Mouse (Mus musculus) bone marrow macrophage, adult 2 months (primary cell): ENCODE measurements around the gene Epx.

Source experiments
- CTCF ChIP-seq: IDR thresholded peaks from 2 replicates; pipeline ENCODE4 v1.5.1; 2012; ENCODE audit warnings: low read depth, mild to moderate bottlenecking, low read length, moderate library complexity
- POLR2A ChIP-seq: IDR thresholded peaks from 2 replicates; pipeline ENCODE4 v1.6.1; 2012; ENCODE audit warnings: mild to moderate bottlenecking, low read depth, low read length, borderline replicate concordance

GRCm38 (mm10) chr11:87870096-87870495 lies 5.2 kb downstream of the Epx start:
- no peak for TF ChIP-seq CTCF
- no peak for TF ChIP-seq POLR2A
